Mouse (Mus musculus) lung, embryonic 15.5 days (tissue): ENCODE results near the gene Zcchc17. TPM values are rescaled to one million over a fixed set of nuclear protein-coding genes. Genes with fewer than 3 reads are reported as not detected.

Source experiments
- polyA plus RNA-seq: library from polyadenylated mRNA; unstranded; fragments of >200 nt; fragmentation: Nextera tagmentation; extraction: Ambion mirVana; gene quantifications from 2 replicates; pipeline ENCODE4 v1.2.1, GENCODE M21; 2015

Gene Zcchc17
- polyA plus RNA-seq, 1 experiment from 2014 or later = 64.4 TPM

Other genes starting within 250 kb of the Zcchc17 start
- 0.28 and 0.50 TPM in 2 replicates for gene Hcrtr1, start 220.6 kb downstream of the Zcchc17 start, polyA plus RNA-seq
- 52.4 and 57.5 TPM in 2 replicates for gene Tinagl1, start 184.8 kb downstream of the Zcchc17 start, polyA plus RNA-seq
- gene Gm853, start 137.5 kb downstream of the Zcchc17 start, polyA plus RNA-seq = not detected in 2 replicates
- gene Serinc2, start 80.7 kb downstream of the Zcchc17 start, polyA plus RNA-seq = 19.0 and 20.0 TPM in 2 replicates
- gene Fabp3, start 51.3 kb downstream of the Zcchc17 start, polyA plus RNA-seq = 39.5 and 51.4 TPM in 2 replicates
- 0.47 TPM in 1 of 2 replicates, not detected in the other for gene Gm10570, start 51.3 kb downstream of the Zcchc17 start, polyA plus RNA-seq
- gene Snrnp40, start 189 bp upstream of the Zcchc17 start, polyA plus RNA-seq = 172 and 183 TPM in 2 replicates
- gene Nkain1, start 214.2 kb upstream of the Zcchc17 start, polyA plus RNA-seq = 0.74 and 1.3 TPM in 2 replicates